In the genomic region with DNA sequence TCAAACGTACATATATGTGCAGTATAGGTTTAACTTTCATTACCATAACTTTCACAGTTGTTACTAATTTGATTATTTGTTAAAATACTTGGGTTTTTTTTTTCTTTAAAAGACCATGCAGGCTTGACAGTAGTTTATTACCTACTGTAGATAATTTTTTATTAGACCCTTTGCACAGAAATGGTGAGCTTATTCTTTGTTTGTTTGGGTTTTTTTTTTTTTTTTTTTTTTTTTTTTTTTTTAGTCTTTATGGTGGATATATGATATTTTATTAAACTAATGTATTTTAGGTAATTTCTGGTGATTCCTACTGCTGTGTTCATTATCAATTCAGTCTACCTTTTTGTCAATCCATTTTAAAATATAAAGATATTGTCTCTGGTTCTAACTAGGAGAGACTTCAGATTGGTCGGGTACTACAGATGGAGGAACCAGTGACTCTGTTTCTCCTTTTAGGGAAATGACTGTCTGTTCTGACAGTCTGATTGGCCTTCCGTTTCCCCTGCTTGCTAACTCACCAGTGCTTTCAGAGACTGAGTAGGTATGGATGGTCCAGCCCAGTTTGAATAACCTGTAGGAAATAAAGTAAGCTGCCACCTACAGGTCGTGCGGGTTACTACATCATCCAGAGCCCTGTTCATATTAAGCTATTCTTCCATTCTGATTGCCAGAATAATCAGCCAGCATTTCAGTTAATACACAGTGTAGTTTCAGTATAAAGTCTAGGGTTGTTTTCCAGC, we compare ENCODE assay signal across 8 mouse cellular contexts. TPM values are rescaled to one million over a fixed set of nuclear protein-coding genes. Genes with fewer than 3 reads are reported as not detected.
A peak's percentile ranks its signal among the peaks of the same experiment; 100 is the strongest.
DNase-seq lines count a peak whose midpoint lies in the region; ATAC-seq and TF ChIP-seq lines count a peak whose summit lies in the region.

No protein-coding gene starts in this region.

- no peak overlapping the region for H3K9ac ChIP-seq in hindbrain, postnatal 0 days (replicated peaks; ENCODE audit: low read length)

- peaks cover 16% of the 10 kb centered on the region for H3K36me3 ChIP-seq in hindbrain, postnatal 0 days (ENCODE audit: insufficient read depth, low read length)

- H3K27me3 ChIP-seq in hindbrain, postnatal 0 days (ENCODE audit: insufficient read depth, low read length) = no peaks in the 10 kb centered on the region

- peak overlapping the region; percentile 75 for H3K4me2 ChIP-seq in hindbrain, postnatal 0 days (ENCODE audit: low read depth, low read length)

- H3K4me1 ChIP-seq in hindbrain, postnatal 0 days (ENCODE audit: insufficient read depth, low read length) = no peaks in the 10 kb centered on the region

- peak; percentile 84 for TF ChIP-seq CTCF in hindbrain, postnatal 0 days (IDR thresholded peaks at IDR 0.05; ENCODE audit: low read depth)

- 6% methylated on average over 5 of the region's 5 CpGs for WGBS in hindbrain, postnatal 0 days

- H3K4me3 ChIP-seq in hindbrain, postnatal 0 days (ENCODE audit: low read length) = peak overlapping the region; percentile 68

- no peak overlapping the region for H3K27ac ChIP-seq in hindbrain, postnatal 0 days

- DNase-seq in embryo, embryonic 10 days (ENCODE audit: low spot score) = peak; percentile 91
- DNase-seq in gastrocnemius, adult 8-10 months (ENCODE audit: low spot score in 2 of 2) = peak; percentile 64 to 68
- peak; percentile 93 for DNase-seq in hindbrain, postnatal 0 days (ENCODE audit: low spot score)
- DNase-seq in left cerebral cortex, adult 18-20 months (ENCODE audit: low spot score in 2 of 2) = peak; percentile 77 to 89
- peak; percentile 68 to 87 for DNase-seq in lung, postnatal 4 days
- DNase-seq in retina, postnatal 7 days (ENCODE audit: low read depth, low spot score) = peak; percentile 63
- peak; percentile 70 for DNase-seq in urinary bladder, postnatal 25 days (ENCODE audit: low spot score)

- H3K9me3 ChIP-seq in hindbrain, postnatal 0 days (ENCODE audit: low read length) = no peaks in the 10 kb centered on the region

- peak; percentile 65 for ATAC-seq in activated CD4-positive, CD25-positive, alpha-beta regulatory T cell, adult 4 months
- ATAC-seq in hindbrain, postnatal 0 days = peak; percentile 51

RNA-seq across cellular contexts. Expression of a gene that starts 1.6 kb away (rescaled TPM):
- 100 to 1,000 TPM; 631 to 671 TPM for polyA plus RNA-seq in activated CD4-positive, CD25-positive, alpha-beta regulatory T cell, adult 4 months (2017; shearing (Covaris generic))
- 1 to 10 TPM; 7.3 to 9.8 (median 8.7) TPM for total RNA-seq in gastrocnemius, adult 8-10 months (2022)
- 108 and 118 TPM in 2 replicates for total RNA-seq in hindbrain, postnatal 0 days (2014; rRNA removed)
- polyA plus RNA-seq in hindbrain, postnatal 0 days (2015; fragmentation: Nextera tagmentation; extraction: Ambion mirVana) = 312 and 319 TPM in 2 replicates
- 10 to 100 TPM; 81.0 to 95.0 TPM for total RNA-seq in left cerebral cortex, adult 18-20 months (2021)

RNA-seq across cellular contexts. Expression of a gene that starts 1.8 kb away (rescaled TPM):
- under 1 TPM; 0.07 to 0.37 TPM for polyA plus RNA-seq in activated CD4-positive, CD25-positive, alpha-beta regulatory T cell, adult 4 months (2017; shearing (Covaris generic))
- total RNA-seq in gastrocnemius, adult 8-10 months (2022) = 1 to 10 TPM; 2.9 to 9.4 (median 5.3) TPM
- 16.1 and 17.6 TPM in 2 replicates for total RNA-seq in hindbrain, postnatal 0 days (2014; rRNA removed)
- 16.0 and 17.0 TPM in 2 replicates for polyA plus RNA-seq in hindbrain, postnatal 0 days (2015; fragmentation: Nextera tagmentation; extraction: Ambion mirVana)
- 100 to 1,000 TPM; 111 to 116 TPM for total RNA-seq in left cerebral cortex, adult 18-20 months (2021)

RNA-seq across cellular contexts. Expression of a gene that starts 17.6 kb away (rescaled TPM):
- polyA plus RNA-seq in activated CD4-positive, CD25-positive, alpha-beta regulatory T cell, adult 4 months (2017; shearing (Covaris generic)) = not detected
- not detected for total RNA-seq in gastrocnemius, adult 8-10 months (2022)
- total RNA-seq in hindbrain, postnatal 0 days (2014; rRNA removed) = not detected in 2 replicates
- not detected in 2 replicates for polyA plus RNA-seq in hindbrain, postnatal 0 days (2015; fragmentation: Nextera tagmentation; extraction: Ambion mirVana)
- not detected for total RNA-seq in left cerebral cortex, adult 18-20 months (2021)

RNA-seq across cellular contexts. Expression of a gene that starts 32.1 kb away (rescaled TPM):
- 1 to 10 TPM; 2.2 to 2.9 TPM for polyA plus RNA-seq in activated CD4-positive, CD25-positive, alpha-beta regulatory T cell, adult 4 months (2017; shearing (Covaris generic))
- total RNA-seq in gastrocnemius, adult 8-10 months (2022) = 1 to 10 TPM in 1 of 4 experiments, under 1 TPM in 3; 0.34 to 1.1 (median 0.48) TPM
- 3.7 and 16.7 TPM in 2 replicates for total RNA-seq in hindbrain, postnatal 0 days (2014; rRNA removed)
- polyA plus RNA-seq in hindbrain, postnatal 0 days (2015; fragmentation: Nextera tagmentation; extraction: Ambion mirVana) = 1.8 and 3.5 TPM in 2 replicates
- 1 to 10 TPM; 2.4 to 5.0 TPM for total RNA-seq in left cerebral cortex, adult 18-20 months (2021)

Comparison
In these comparisons a context has a peak if more than half of its experiments do, and no peak if none do; other contexts are left out.
1. RNA of a gene that starts 1.6 kb away (total RNA-seq): 108 to 118 TPM in hindbrain, postnatal 0 days and 81.0 to 95.0 TPM in left cerebral cortex, adult 18-20 months; 7.3 to 9.8 TPM in gastrocnemius, adult 8-10 months; every median in the first group is over 4 times any median in the second.
2. Peak in every context shown above with its lines, with median percentiles within 50 percentile points of each other: DNase-seq.